Comparison of ENCODE assay signal across 25 mouse cellular contexts in the genomic region with DNA sequence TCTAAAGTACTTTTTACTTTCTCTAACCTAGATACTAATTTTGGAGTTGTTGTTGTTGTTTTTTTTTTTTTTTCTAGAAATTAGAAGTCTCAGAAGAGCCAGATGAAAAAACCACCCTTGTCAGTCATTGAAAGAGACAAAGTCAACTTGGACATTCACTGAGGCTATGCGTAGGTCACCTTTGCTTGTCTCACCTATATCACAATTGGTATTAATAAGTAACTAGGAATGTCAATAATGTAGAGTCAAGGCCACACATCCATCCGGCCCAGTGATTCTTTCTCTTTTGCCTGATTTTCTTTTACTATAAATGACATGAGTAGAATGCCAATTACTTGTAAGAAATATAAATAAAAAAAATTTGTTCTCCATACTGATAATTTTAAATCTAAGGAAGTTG. TPM values are rescaled to one million over a fixed set of nuclear protein-coding genes. Genes with fewer than 3 reads are reported as not detected.
"Had no signal": no experiment of that assay in that cellular context is flagged by ENCODE, and none has a peak within 500 bp of the region (broad histone marks: within the 10 kb centered on the region; RNA-seq: fewer than 3 reads in every experiment).

No protein-coding gene starts in this region.

- H3K9me3 ChIP-seq: lung, embryonic 15.5 days; megakaryocyte, embryonic 14.5 days; midbrain, embryonic 13.5 days; midbrain, embryonic 15.5 days; neural tube, embryonic 13.5 days; neural tube, embryonic 15.5 days; stomach, embryonic 15.5 days had no signal

- H3K9ac ChIP-seq: liver, embryonic 14.5 days; lung, embryonic 15.5 days; midbrain, embryonic 13.5 days; midbrain, embryonic 15.5 days; neural tube, embryonic 13.5 days; neural tube, embryonic 15.5 days; stomach, embryonic 15.5 days had no signal

- ATAC-seq: lung, postnatal 0 days; midbrain, embryonic 13.5 days; midbrain, embryonic 15.5 days had no signal

- H3K27me3 ChIP-seq: lung, embryonic 15.5 days; midbrain, embryonic 13.5 days; midbrain, embryonic 15.5 days; stomach, embryonic 15.5 days had no signal

- H3K4me3 ChIP-seq: lung, embryonic 15.5 days; megakaryocyte, embryonic 14.5 days; midbrain, embryonic 13.5 days; midbrain, embryonic 15.5 days; myocyte; neural tube, embryonic 13.5 days; neural tube, embryonic 15.5 days; stomach, embryonic 15.5 days had no signal

- H3K4me1 ChIP-seq: lung, embryonic 15.5 days; midbrain, embryonic 13.5 days; midbrain, embryonic 15.5 days; neural tube, embryonic 13.5 days; neural tube, embryonic 15.5 days; stomach, embryonic 15.5 days had no signal

- H3K27ac ChIP-seq: liver, embryonic 14.5 days; lung, embryonic 15.5 days; macrophage; midbrain, embryonic 13.5 days; midbrain, embryonic 15.5 days; neural tube, embryonic 13.5 days; neural tube, embryonic 15.5 days had no signal

- H3K36me3 ChIP-seq: lung, embryonic 15.5 days; midbrain, embryonic 13.5 days; midbrain, embryonic 15.5 days; neural tube, embryonic 13.5 days; neural tube, embryonic 15.5 days; stomach, embryonic 15.5 days had no signal

- H3K4me2 ChIP-seq: lung, embryonic 15.5 days; midbrain, embryonic 11.5 days; midbrain, embryonic 13.5 days; midbrain, embryonic 15.5 days; neural tube, embryonic 13.5 days; neural tube, embryonic 15.5 days; stomach, embryonic 15.5 days had no signal

- DNase-seq: lung, adult 2 months; lung, postnatal 14 days; lung, postnatal 36 days; retina, postnatal 1 day; right cerebral cortex, adult 18-20 months; right cerebral cortex, postnatal 25 days; right cerebral cortex, postnatal 4 days; spleen, adult 18-20 months; thymus, adult 2 months; thymus, postnatal 25 days; thymus, postnatal 4 days had no signal

RNA-seq across cellular contexts. Expression of gene Gm43518, which starts 39.5 kb away (rescaled TPM):
- total RNA-seq: megakaryocyte progenitor cell, adult 5-6 weeks had no signal
- polyA plus RNA-seq: macrophage; myocyte; neural tube, embryonic 11.5 days had no signal
